Mouse (Mus musculus) CH12.LX (cell line): Measurements from ENCODE around the gene Ropn1.

Experiments
- CTCF ChIP-seq, 2 experiments: IDR thresholded peaks in 1 of 2; conservative IDR thresholded peaks in 1 of 2; 2 replicates each; pipeline ENCODE4 v1.5.1; 2011 to 2012; ENCODE audit warnings: low read depth in 2 of 2, low read length in 2 of 2, improper control_type of control experiment in 1 of 2, inconsistent platforms in 1 of 2, mild to moderate bottlenecking in 1 of 2, moderate library complexity in 1 of 2
- EP300 ChIP-seq: IDR thresholded peaks from 2 replicates; pipeline ENCODE4 v1.6.1; 2011; ENCODE audit warnings: low read length, improper control_type of control experiment
- JUND ChIP-seq: conservative IDR thresholded peaks from 2 replicates; pipeline ENCODE4 v1.6.1; 2011; ENCODE audit warnings: low read depth, low read length, improper control_type of control experiment
- MAX ChIP-seq: IDR thresholded peaks from 2 replicates; pipeline ENCODE4 v1.6.1; 2011; ENCODE audit warnings: low read length, improper control_type of control experiment
- POLR2AphosphoS2 ChIP-seq: IDR thresholded peaks from 2 replicates; pipeline ENCODE4 v1.6.1; 2011; ENCODE audit warnings: low read depth, low read length, improper control_type of control experiment
- SIN3A ChIP-seq: IDR thresholded peaks from 2 replicates; pipeline ENCODE4 v1.6.1; 2012; ENCODE audit warnings: low read length, improper control_type of control experiment, inconsistent platforms

- TF ChIP-seq SIN3A (no peak), POLR2AphosphoS2 (no peak), CTCF (conservative IDR thresholded peaks at IDR 0.05 in 1 of 2, IDR thresholded peaks at IDR 0.05 in 1 of 2; ENCODE audit: low read depth in 2 of 2, low read length in 2 of 2) (no peak), MAX (no peak), JUND (no peak), EP300 (no peak)
Measured at GRCm38 (mm10) chr16:34672822-34673221, 23.1 kb downstream of the Ropn1 start.
